Mouse (Mus musculus) embryonic fibroblast, embryonic 13.5 days (primary cell): ENCODE data around the gene Emx1.

Experiments
- CTCF ChIP-seq: IDR thresholded peaks from 2 replicates; pipeline ENCODE4 v1.5.1; 2011; ENCODE audit warnings: mild to moderate bottlenecking, control low read depth, low read length, moderate library complexity, borderline replicate concordance; ENCODE audit not compliant: insufficient read depth
- POLR2A ChIP-seq: IDR thresholded peaks from 2 replicates; pipeline ENCODE4 v1.6.1; 2011; ENCODE audit warnings: low read depth, mild to moderate bottlenecking, control low read depth, low read length, moderate library complexity

- TF ChIP-seq CTCF: no peak
- no peak for TF ChIP-seq POLR2A
Measured at GRCm38 (mm10) chr6:85188256-85189110, 1.2 kb downstream of the Emx1 start.
